Mouse (Mus musculus): ENCODE measurements around the gene Gpr156. TPM values are rescaled to one million over a fixed set of nuclear protein-coding genes. Genes with fewer than 3 reads are reported as not detected.

Gpr156 gene
- total RNA-seq, 2 experiments from 2014 or later, result 0.07 TPM; not detected in 1

- intact Hi-C loops (cut with DNase I), result no loop called here
- DNase-seq, result no peak
These were observed 5.2 kb upstream of the Gpr156 start for GRCm38 (mm10) chr16:37911086-37911485.

- intact Hi-C loops (cut with DNase I), result no loop called here
- no peak for DNase-seq
These were observed 514 bp downstream of the Gpr156 start for GRCm38 (mm10) chr16:37916818-37917201.

- intact Hi-C loops (cut with DNase I), result no loop called here
- no peak for DNase-seq
These were observed 2.7 kb downstream of the Gpr156 start for GRCm38 (mm10) chr16:37919000-37919399.

GRCm38 (mm10) chr16:37920842-37921409 is 4.6 kb downstream of the Gpr156 start:
- intact Hi-C loops (cut with DNase I), result no loop called here
- no peak for DNase-seq

- intact Hi-C loops (cut with DNase I), result no loop called here
- DNase-seq, result no peak
These were observed 9.8 kb downstream of the Gpr156 start for GRCm38 (mm10) chr16:37926087-37926486.

- no peak for DNase-seq
- intact Hi-C loops (cut with DNase I), result no loop called here
These were observed 10.8 kb downstream of the Gpr156 start for GRCm38 (mm10) chr16:37927117-37927516.

- no peak for DNase-seq
- intact Hi-C loops (cut with DNase I), result no loop called here
These were observed 12.7 kb downstream of the Gpr156 start for GRCm38 (mm10) chr16:37929006-37929405.

- DNase-seq, result no peak
- intact Hi-C loops (cut with DNase I), result no loop called here
These were observed 13.3 kb downstream of the Gpr156 start for GRCm38 (mm10) chr16:37929626-37930025.

GRCm38 (mm10) chr16:37934932-37935331 is 18.6 kb downstream of the Gpr156 start:
- no peak for DNase-seq
- intact Hi-C loops (cut with DNase I), result no loop called here

- DNase-seq, result no peak
- intact Hi-C loops (cut with DNase I), result no loop called here
These were observed 21.0 kb downstream of the Gpr156 start for GRCm38 (mm10) chr16:37937276-37937675.

GRCm38 (mm10) chr16:37938125-37939081 is 22.1 kb downstream of the Gpr156 start:
- no peak for DNase-seq
- intact Hi-C loops (cut with DNase I), result no loop called here

- intact Hi-C loops (cut with DNase I), result no loop called here
- no peak for DNase-seq
These were observed 23.0 kb downstream of the Gpr156 start for GRCm38 (mm10) chr16:37939082-37939863.

GRCm38 (mm10) chr16:37940291-37940690 is 24.0 kb downstream of the Gpr156 start:
- no peak for DNase-seq
- intact Hi-C loops (cut with DNase I), result loop anchor here (10.0 kb wide), 3 partner anchors 395 to 835 kb away; no protein-coding TSS in a partner anchor

GRCm38 (mm10) chr16:37943701-37944100 is 27.4 kb downstream of the Gpr156 start:
- intact Hi-C loops (cut with DNase I), result loop anchor here (10.0 kb wide), 3 partner anchors 399 to 839 kb away; no protein-coding TSS in a partner anchor
- no peak for DNase-seq

- intact Hi-C loops (cut with DNase I), result loop anchor here (10.0 kb wide), 3 partner anchors 400 to 840 kb away; no protein-coding TSS in a partner anchor
These were observed 28.9 kb downstream of the Gpr156 start for GRCm38 (mm10) chr16:37945031-37945796.

GRCm38 (mm10) chr16:37947160-37947559 is 30.9 kb downstream of the Gpr156 start:
- intact Hi-C loops (cut with DNase I), result loop anchor here (1.0 to 10.0 kb wide), 6 partner anchors 78 to 842 kb away; partner anchors contain the start of gene Lrrc58
- peak; percentile 76 to 85 for DNase-seq

More at GRCm38 (mm10) chr16:37945031-37945796, 28.9 kb downstream of the Gpr156 start:
- peak in 1 of 2 experiments; percentile 11 for DNase-seq

- intact Hi-C loops (cut with DNase I), result loop anchor here (10.0 kb wide), 3 partner anchors 404 to 844 kb away; no protein-coding TSS in a partner anchor
- DNase-seq, result no peak
These were observed 32.1 kb downstream of the Gpr156 start for GRCm38 (mm10) chr16:37948365-37948764.

- intact Hi-C loops (cut with DNase I), result no loop called here
- DNase-seq, result no peak
These were observed 34.9 kb downstream of the Gpr156 start for GRCm38 (mm10) chr16:37951171-37951570.

- intact Hi-C loops (cut with DNase I), result no loop called here
- DNase-seq, result no peak
These were observed 36.9 kb downstream of the Gpr156 start for GRCm38 (mm10) chr16:37953186-37953585.
